Mouse (Mus musculus) lung, postnatal 0 days (tissue): ENCODE results near the gene Crtc3.

ENCODE experiments used
- CTCF ChIP-seq: IDR thresholded peaks from 2 replicates; pipeline ENCODE4 v1.5.1; 2016; ENCODE audit warnings: antibody characterized with exemption, mild to moderate bottlenecking
- EP300 ChIP-seq: IDR thresholded peaks from 2 replicates; pipeline ENCODE4 v1.6.1; 2016; ENCODE audit warnings: antibody characterized with exemption, mild to moderate bottlenecking, control low read depth

DNA sequence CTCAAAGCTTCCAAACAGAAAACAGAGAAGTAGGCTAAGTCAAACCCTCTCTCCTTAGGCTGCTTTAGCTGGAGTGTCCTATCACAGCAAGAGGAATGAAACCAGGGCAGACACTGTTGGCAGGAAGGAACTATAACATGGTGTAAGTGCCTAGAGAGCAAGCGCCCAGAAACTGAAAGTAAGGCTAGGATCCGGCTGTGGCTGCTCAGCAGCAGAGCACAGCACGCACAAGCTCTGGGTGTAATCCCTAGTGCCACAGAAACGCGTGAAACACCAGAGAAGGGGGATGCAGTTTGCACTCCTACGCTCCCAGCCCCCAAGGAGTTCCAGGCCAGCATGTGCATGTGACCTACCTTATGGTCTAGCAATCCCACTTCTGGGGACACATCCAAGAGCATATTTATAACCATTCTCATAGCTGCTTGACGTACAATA lies 41.2 kb downstream of the Crtc3 start:
- no peak for TF ChIP-seq CTCF
- no peak for TF ChIP-seq EP300
